Mouse (Mus musculus): ENCODE measurements around the gene Mcf2.

- no peak for TF ChIP-seq CTCF (IDR thresholded peaks at IDR 0.05; ENCODE audit: control insufficient read depth, insufficient read depth, insufficient replicate concordance, low read depth, low read length)
- no peak for TF ChIP-seq POLR2A (IDR thresholded peaks at IDR 0.05; ENCODE audit: control insufficient read depth, low read depth, low read length)
These were observed 165.7 kb downstream of the Mcf2 start for GRCm38 (mm10) chrX:60013084-60013676.

Measured in testis, adult 2 months (tissue).